Mouse (Mus musculus): Measurements from ENCODE around the gene Dapk1.

Gene Dapk1

DNA sequence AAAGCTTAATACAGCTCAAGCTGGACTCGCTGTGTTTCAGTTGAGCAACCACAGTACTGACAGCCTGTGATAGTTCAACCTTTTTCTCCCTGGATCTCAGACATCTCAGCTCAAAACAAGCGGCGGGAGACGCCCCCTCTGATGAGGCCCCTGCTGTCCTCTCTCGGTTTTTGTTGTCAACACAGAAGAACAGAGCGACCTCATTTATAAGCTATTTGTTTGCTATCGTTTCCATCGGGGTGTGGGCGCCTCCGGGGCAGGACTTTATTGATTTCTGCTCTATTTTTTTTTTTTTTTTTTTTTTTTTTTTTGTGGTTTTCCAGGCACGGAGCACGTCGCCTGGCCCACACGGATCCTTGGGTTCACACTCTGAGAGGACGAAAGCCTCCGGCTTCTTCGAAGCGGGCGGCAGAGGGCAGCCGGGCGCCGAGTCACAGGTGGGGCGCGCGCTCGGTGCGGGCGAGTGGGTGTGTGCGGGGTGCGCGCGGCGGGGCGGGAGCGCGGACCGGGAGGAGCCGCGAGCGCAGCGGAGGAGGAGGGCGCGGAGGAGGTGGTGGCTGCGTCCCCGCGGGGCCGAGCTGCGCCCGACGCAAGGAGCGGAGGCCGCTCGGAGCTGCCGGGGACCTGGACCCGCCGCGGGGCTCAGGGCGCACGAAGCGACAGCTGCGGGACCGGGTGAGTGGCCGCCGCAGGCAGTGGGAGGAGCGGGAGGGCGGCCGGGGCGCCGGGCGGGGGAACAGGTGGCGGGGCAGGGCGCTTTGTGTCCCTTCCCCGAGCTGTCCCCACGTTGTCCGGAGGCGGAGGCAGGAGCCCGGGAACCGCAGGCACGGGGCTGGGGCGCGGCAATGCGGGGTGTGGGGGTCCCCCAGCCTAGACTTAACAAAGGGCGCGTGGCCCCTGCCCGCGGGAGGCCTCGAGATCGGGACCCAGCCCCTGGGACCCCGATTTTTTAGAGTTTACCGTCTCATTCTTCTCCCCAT, at the start of gene Dapk1:
Dapk1 (plus strand) TSS at position 512 of the 980 bp plus-strand sequence.
- no peak for TF ChIP-seq GATA4 (IDR thresholded peaks at IDR 0.05; ENCODE audit: insufficient replicate concordance, low read length)

DNA sequence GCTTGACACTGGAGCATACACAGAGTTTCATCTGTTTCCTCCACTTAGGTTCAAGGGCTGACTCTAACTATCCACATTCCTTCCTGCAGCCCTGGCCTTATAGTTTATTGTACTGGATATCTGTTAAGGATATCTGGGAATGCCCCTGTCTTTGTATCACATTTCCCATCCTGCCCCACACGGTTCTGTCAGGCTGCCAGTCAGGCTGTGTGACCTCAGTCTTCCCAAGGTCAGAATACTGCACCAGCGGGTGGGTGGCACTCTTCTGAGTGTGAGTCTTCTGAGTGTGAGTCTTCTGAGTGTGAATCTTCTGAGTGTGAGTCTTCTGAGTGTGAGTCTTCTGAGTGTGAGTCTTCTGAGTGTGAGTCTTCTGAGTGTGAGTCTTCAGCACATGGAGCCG, 48.4 kb upstream of the Dapk1 start:
- TF ChIP-seq GATA4 (IDR thresholded peaks at IDR 0.05; ENCODE audit: insufficient replicate concordance, low read length), result no peak

DNA sequence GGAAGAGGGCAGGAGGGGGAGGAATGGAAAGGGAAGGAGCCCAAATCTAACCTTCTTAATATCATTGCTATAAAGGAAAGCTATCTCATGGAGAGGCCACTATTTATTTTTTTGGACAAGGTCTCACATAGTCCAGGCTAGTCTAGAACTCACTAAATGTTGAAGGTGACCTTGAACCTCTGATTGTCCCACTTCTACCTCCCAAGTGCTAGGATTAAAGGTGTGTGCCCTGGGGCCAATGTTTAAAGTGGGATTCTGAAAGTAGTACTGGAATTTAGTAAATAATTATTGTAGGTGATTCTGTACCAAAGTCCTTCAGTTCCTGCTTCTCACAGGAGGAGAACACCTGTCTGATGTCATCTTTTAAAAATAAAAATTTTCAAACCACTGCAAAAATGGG, 45.3 kb upstream of the Dapk1 start:
- no peak for TF ChIP-seq GATA4 (IDR thresholded peaks at IDR 0.05; ENCODE audit: insufficient replicate concordance, low read length)

DNA sequence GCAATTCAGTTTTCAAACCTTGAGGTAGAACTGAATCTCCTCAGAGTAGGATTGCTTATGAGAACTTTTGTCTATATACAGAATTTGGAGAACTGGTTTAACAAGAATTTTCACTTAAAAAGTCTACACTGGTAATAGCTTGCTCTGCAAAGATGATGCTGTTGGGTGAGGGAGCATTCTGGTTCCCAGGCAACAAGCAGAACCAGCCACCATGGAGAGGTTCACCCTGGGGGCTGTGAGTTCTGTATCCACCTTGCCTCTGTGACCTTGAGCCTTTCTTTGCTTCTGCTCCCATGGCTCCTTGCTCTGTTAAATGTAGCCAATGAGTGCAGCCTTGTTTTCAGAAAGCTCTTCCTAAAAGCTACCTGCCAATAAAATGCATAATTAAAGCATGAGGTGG, 44.8 kb upstream of the Dapk1 start:
- TF ChIP-seq GATA4 (IDR thresholded peaks at IDR 0.05; ENCODE audit: insufficient replicate concordance, low read length), result no peak

DNA sequence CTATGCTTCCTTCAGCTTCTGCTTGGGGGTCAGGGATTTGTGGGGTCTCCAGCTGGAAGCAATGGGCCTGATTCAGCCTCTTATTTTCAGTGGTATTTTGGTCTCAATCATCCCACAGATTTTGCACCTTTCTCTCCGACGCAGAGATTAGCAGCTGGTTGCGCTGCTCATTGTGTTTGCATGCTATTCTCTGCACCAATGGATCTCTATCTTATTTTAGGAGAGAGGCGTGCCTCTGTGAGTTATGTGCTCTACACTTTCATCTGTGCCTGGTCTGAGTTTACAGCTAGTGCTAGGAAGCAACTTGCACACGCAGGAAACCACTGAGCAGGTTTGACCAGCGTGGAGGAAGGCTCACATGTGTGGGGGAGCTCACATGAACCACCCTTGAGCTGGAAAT, 37.4 kb upstream of the Dapk1 start:
- TF ChIP-seq GATA4 (IDR thresholded peaks at IDR 0.05; ENCODE audit: insufficient replicate concordance, low read length), result no peak

DNA sequence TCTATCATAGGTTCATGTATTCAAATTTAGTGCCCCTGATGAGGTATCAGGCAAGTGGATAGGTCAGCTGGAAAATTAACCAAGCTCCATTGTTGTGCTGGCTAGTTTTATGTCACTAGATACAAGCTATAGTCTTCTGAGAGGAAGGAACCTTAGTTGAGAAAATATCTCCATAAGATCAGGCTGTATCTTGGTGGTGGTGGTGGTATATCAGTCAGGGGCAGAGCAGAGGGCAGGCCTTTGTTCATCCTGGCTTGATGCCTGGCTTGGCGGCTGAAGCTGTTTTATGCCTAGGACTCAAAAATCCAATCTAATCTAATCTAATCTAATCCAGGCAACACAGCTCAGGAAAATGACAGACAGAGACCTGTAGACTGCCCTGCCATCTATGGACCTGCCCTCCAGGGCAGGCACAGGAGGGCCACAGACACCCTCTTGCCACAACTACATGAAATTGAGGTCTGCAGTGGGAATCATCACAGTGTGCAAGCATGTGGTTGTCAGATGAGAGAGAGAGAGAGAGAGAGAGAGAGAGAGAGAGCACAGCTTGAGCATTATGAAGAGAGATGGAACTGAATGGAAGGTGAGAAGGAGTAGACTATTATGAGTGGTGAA, 32.7 kb upstream of the Dapk1 start:
- no peak for TF ChIP-seq GATA4 (IDR thresholded peaks at IDR 0.05; ENCODE audit: insufficient replicate concordance, low read length)

DNA sequence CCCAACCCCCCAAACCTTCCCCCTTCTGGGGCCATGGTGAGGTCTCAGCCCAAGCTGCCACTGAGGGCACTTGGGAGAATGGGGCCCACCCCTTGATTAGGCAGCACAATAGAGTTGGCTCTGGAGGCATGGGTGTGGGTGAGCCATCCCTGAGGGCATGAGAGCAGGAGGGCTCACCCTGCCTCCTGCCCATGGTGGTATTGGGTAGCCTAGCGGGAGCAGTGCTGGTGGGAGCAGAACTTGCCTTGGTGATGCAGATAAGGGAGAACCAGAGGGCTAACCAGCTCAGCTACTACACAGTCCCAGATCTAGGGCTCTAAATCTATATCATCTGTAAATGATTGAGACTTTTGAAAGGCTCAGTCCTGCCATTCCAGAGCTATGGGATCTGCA, 32.2 kb upstream of the Dapk1 start:
- TF ChIP-seq GATA4 (IDR thresholded peaks at IDR 0.05; ENCODE audit: insufficient replicate concordance, low read length), result no peak

DNA sequence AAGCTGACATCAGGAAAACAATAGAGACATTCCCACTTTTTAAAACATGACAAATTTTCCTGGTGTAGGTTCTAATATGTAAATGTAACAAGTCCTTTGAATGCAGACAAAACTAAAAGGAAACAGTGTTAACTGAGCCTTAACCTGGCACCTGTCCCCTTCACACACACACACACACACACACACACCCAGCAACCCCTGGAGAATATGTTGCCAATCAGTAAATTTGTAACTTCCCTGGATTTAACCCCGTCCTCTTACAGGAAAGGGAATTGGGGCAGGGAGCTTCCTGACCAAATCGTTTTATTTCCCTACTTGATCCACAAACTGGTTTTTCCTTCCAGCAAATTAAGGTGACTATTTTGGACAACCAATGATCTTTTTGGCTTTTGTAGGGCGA, 28.2 kb upstream of the Dapk1 start:
- TF ChIP-seq GATA4 (IDR thresholded peaks at IDR 0.05; ENCODE audit: insufficient replicate concordance, low read length), result no peak

DNA sequence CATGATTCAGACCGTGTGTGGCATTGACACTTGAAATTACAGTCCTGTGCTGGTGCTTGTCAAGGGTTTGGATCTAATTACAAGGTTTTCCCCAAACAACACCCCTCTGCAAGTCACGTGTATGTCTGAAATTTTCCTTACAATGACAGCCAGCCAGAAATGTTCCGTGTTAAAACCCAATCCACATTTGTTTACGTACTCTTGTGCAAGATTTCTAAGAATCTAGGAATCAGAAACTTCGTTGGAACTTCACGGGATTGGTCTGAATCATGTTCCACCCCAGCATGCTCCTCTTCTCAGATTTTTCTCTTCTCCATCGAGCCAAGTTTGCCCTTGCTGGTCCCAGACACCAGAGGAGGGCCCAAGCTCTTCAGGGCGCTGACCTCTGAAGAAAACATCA, 27.8 kb upstream of the Dapk1 start:
- TF ChIP-seq GATA4 (IDR thresholded peaks at IDR 0.05; ENCODE audit: insufficient replicate concordance, low read length), result no peak

DNA sequence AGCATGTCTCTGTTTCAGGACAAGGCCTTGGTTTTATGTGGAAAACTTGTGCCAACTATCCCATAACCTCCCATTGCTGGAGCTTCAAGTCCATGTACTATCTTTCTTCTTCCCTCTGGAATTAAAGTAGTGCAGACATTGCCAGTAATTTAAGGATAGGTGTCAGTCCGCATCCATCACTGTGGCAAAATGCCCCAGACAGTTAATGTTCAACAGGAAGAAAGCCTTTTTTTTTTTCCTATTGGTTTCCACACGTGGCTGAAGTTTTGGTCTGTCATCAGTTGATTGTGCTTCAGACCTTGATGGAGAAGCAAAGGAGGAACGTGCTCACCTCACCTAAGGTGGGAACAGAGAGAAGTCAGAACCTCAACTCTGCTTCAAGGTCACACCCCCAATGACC, 23.2 kb upstream of the Dapk1 start:
- TF ChIP-seq GATA4 (IDR thresholded peaks at IDR 0.05; ENCODE audit: insufficient replicate concordance, low read length), result no peak

DNA sequence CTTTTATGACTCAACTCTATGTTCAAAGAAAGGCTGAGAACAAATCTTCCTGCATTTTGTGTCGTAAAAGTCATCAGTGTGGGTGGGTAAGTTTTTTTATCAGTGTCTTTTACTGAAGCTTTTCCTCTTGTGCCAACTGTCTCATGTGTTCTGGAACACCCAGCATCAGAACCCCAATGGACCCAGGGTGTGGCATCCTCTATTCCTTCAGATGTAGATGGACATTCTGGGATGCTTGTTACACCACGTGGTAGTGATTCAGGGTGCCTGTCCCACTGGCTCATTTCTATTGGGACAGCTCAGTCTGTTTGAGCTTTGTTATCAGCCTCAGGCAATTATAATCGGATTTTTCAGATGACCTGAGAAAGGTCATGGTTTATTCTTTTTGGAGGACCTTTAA, 6.9 kb upstream of the Dapk1 start:
- TF ChIP-seq GATA4 (IDR thresholded peaks at IDR 0.05; ENCODE audit: insufficient replicate concordance, low read length), result no peak

DNA sequence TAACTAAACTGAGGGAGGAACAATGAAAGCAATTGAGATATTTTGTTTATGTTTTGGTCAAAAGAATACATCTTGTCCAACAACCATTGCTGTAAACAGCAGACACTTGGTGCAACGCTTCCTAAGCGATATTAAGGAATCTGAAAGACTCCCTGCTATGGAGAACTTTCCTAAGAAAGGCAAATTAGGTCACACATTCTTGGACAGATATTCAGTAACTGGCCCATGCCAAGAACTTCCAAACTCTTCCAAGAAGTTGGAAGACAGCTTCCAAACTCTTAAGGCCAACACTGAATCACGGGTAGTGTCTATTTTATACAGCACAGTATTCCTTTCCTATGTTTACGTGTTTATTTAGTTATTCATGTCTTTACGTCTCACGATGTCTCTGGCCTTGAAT, 6.2 kb upstream of the Dapk1 start:
- no peak for TF ChIP-seq GATA4 (IDR thresholded peaks at IDR 0.05; ENCODE audit: insufficient replicate concordance, low read length)

DNA sequence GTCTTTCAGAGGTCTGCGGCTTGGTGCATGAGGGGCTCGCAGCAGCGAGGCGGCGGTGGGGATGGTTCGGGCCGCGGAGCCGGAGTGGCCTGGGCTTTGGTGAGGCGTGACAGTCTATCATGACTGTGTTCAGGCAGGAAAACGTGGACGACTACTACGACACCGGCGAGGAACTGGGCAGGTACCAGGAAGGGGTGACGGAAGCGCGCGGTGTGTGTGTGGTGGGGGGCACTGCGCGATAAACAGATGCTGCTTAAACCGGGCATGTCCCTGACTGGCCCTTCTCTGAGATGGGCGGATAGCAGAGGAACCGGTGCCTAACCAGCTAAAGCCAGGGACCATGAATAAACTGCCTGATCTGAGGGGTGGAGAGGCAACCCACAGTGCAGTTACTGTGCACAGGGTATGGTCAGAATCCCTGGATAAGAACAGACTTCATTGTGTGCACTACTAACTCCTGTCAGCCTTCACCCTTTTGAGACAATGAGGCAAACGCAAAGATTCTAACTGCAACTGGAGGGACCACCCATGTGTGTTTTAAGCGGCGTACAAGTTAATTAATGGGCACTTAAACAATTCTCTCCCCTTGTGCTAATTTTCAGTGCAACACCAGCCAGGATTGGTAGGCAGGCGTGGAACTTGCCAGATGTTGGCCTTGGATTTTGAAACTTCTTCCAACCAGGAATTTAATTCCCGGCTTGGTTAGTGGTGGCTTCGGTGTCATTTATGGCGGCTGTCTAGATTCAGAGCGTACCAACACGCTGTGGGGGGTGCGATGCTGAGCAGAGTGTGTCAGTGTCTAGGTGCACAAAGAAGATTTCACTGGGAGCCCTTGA, 887 bp downstream of the Dapk1 start:
- no peak for TF ChIP-seq GATA4 (IDR thresholded peaks at IDR 0.05; ENCODE audit: insufficient replicate concordance, low read length)

DNA sequence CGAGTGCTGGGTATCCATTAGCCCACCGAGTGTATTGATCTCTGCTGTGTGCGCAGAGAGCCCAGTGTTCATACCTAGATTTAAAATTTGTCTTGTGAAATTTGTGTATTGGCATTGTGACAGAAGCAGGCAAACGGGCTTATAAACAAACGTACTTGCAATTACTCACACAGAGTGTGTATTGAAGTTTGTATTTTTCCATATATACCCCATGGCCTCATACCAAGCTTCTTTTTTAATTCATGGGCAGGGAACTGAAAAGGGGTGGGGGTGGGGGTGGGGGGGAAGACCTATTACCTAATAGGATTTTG, 1.5 kb downstream of the Dapk1 start:
- TF ChIP-seq GATA4 (IDR thresholded peaks at IDR 0.05; ENCODE audit: insufficient replicate concordance, low read length), result no peak

DNA sequence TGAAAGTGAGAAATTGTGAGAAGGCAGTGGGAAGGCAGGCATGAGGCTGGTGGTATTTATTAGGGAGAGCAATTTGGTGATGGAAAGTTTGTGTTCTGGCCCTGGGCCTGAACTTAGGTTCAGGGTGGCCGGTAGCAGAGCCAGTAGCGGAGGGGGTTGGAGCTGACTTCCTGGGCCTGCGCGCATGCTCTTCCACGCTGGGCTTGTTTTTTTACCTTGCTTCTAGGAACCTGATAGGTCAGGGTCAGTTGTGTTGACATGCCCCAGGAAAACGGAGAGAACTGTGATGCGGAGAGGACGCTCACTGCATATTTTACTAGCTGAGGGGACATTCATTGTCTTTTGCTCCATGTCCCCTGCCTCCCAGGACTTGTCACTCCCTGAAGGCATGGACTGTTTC, 5.7 kb downstream of the Dapk1 start:
- no peak for TF ChIP-seq GATA4 (IDR thresholded peaks at IDR 0.05; ENCODE audit: insufficient replicate concordance, low read length)
